Mouse (Mus musculus) heart, adult 2 months (tissue): ENCODE data around the gene Gm26620.

Source experiments
- CTCF ChIP-seq: fragments of 200-600 bp; IDR thresholded peaks from 2 replicates; pipeline ENCODE4 v1.8.1; 2022; ENCODE audit warnings: antibody characterized with exemption, mild to moderate bottlenecking, moderate library complexity
- EP300 ChIP-seq: fragments of 200-500 bp; IDR thresholded peaks from 2 replicates; pipeline ENCODE4 v1.6.1; 2011; ENCODE audit warnings: low read depth, low read length, control low read depth; ENCODE audit not compliant: insufficient read depth
- POLR2A ChIP-seq: fragments of 200-500 bp; IDR thresholded peaks from 2 replicates; pipeline ENCODE4 v1.6.1; 2011; ENCODE audit warnings: mild to moderate bottlenecking, low read depth, low read length, control low read depth; ENCODE audit not compliant: insufficient read depth

DNA sequence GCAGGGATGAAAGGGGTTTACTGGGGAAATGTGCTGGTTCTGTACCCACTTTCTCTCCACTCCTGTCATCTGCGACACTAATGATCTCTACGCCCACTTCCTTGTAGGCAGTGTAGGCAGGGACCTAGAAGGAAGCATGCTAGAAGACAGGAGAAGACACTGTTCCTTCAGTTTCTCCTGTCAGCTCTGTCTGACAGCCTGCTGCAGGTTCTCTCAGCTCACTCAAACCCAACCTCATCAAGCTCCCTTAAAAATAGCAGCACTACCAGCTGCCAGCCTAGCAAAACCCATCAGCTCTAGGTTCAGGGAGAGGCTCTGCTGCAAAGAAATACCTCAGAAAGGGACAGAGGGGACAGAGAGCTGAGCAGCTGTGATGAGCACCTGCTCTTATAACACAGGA lies 34.9 kb upstream of the Gm26620 start:
- no peak for TF ChIP-seq CTCF
- no peak for TF ChIP-seq POLR2A
- no peak for TF ChIP-seq EP300
